Mouse (Mus musculus): Measurements from ENCODE around the gene Rita1. TPM values are rescaled to one million over a fixed set of nuclear protein-coding genes. Genes with fewer than 3 reads are reported as not detected.

Rita1 gene
- total and polyA plus RNA-seq, 2 experiments from 2014 or later = 24.1 to 28.6 TPM

- WGBS = 6% methylated on average over 21 of the region's 21 CpGs
- Histone ChIP-seq H3K27ac (ENCODE audit: low read depth, low read length) (no peak overlapping the region), H3K9ac (peak overlapping the region; percentile 44; the same call in 1 of the 2 replicates), H3K4me1 (ENCODE audit: insufficient read depth) (peaks cover 10% of the 10 kb centered on the region; the same call in 1 of the 2 replicates), H3K4me3 (ENCODE audit: low read depth, low read length) (peak overlapping the region; percentile 33), H3K36me3 (ENCODE audit: insufficient read depth) (no peaks in the 10 kb centered on the region), H3K4me2 (ENCODE audit: low read depth) (peak overlapping the region; percentile 52), H3K9me3 (ENCODE audit: low read length) (no peaks in the 10 kb centered on the region), H3K27me3 (ENCODE audit: insufficient read depth, low read length) (peaks cover 15% of the 10 kb centered on the region)
- TF ChIP-seq CTCF (IDR thresholded peaks at IDR 0.05; ENCODE audit: low read depth) = peak; percentile 26
- DNase-seq (no peak), ATAC-seq (peak; percentile 62)
These were observed 37.1 kb upstream of the Rita1 start for GRCm38 (mm10) chr5:120649374-120649933.

- no peaks in the 10 kb centered on the region for H3K36me3 ChIP-seq (ENCODE audit: insufficient read depth)
- ATAC-seq (peak; percentile 76), DNase-seq (peak; percentile 70)
- peaks cover 15% of the 10 kb centered on the region for H3K27me3 ChIP-seq (ENCODE audit: insufficient read depth, low read length)
- H3K4me3 ChIP-seq (ENCODE audit: low read depth, low read length) = peak within 1 kb of the TSS; percentile 33
- no peaks in the 10 kb centered on the region for H3K9me3 ChIP-seq (ENCODE audit: low read length)
- WGBS = 2% methylated on average over 48 of the region's 53 CpGs
- H3K4me1 ChIP-seq (ENCODE audit: insufficient read depth) = peaks cover 10% of the 10 kb centered on the region; the same call in 1 of the 2 replicates
- H3K4me2 ChIP-seq (ENCODE audit: low read depth) = peak within 1 kb of the TSS; percentile 52
- peak; percentile 73 for TF ChIP-seq CTCF (IDR thresholded peaks at IDR 0.05; ENCODE audit: low read depth)
- peak within 1 kb of the TSS; percentile 44 for H3K9ac ChIP-seq
- no peak within 1 kb of the TSS for H3K27ac ChIP-seq (ENCODE audit: low read depth, low read length)
These were observed 36.4 kb upstream of the Rita1 start, which contains the start of gene Rasal1 for GRCm38 (mm10) chr5:120648569-120649373. Rasal1 (plus strand) TSS chr5:120648812.

- ATAC-seq (no peak), DNase-seq (no peak)
- Histone ChIP-seq H3K4me3 (ENCODE audit: low read depth, low read length) (no peak overlapping the region), H3K9ac (peak overlapping the region; percentile 44; the same call in 1 of the 2 replicates), H3K4me2 (ENCODE audit: low read depth) (peak overlapping the region; percentile 52; the same call in 1 of the 2 replicates), H3K27ac (ENCODE audit: low read depth, low read length) (no peak overlapping the region), H3K4me1 (ENCODE audit: insufficient read depth) (peaks cover 10% of the 10 kb centered on the region; the same call in 1 of the 2 replicates), H3K36me3 (ENCODE audit: insufficient read depth) (no peaks in the 10 kb centered on the region), H3K9me3 (ENCODE audit: low read length) (no peaks in the 10 kb centered on the region), H3K27me3 (ENCODE audit: insufficient read depth, low read length) (peaks cover 15% of the 10 kb centered on the region)
- 37% methylated on average over 12 of the region's 12 CpGs for WGBS
- TF ChIP-seq CTCF (IDR thresholded peaks at IDR 0.05; ENCODE audit: low read depth) = no peak
These were observed 35.6 kb upstream of the Rita1 start for GRCm38 (mm10) chr5:120647814-120648491.

- Histone ChIP-seq H3K27ac (ENCODE audit: low read depth, low read length) (no peak overlapping the region), H3K4me1 (ENCODE audit: insufficient read depth) (peaks cover 10% of the 10 kb centered on the region; the same call in 1 of the 2 replicates), H3K4me2 (ENCODE audit: low read depth) (no peak overlapping the region), H3K36me3 (ENCODE audit: insufficient read depth) (no peaks in the 10 kb centered on the region), H3K27me3 (ENCODE audit: insufficient read depth, low read length) (peaks cover 15% of the 10 kb centered on the region), H3K4me3 (ENCODE audit: low read depth, low read length) (no peak overlapping the region), H3K9me3 (ENCODE audit: low read length) (no peaks in the 10 kb centered on the region), H3K9ac (no peak overlapping the region)
- ATAC-seq = no peak
- no peak for TF ChIP-seq CTCF (IDR thresholded peaks at IDR 0.05; ENCODE audit: low read depth)
- 73% methylated on average over 4 of the region's 4 CpGs for WGBS
- no peak for DNase-seq
These were observed 35.0 kb upstream of the Rita1 start for GRCm38 (mm10) chr5:120647361-120647760.

GRCm38 (mm10) chr5:120645851-120646250 is 33.5 kb upstream of the Rita1 start:
- Histone ChIP-seq H3K9ac (no peak overlapping the region), H3K9me3 (ENCODE audit: low read length) (no peaks in the 10 kb centered on the region), H3K4me3 (ENCODE audit: low read depth, low read length) (no peak overlapping the region), H3K4me1 (ENCODE audit: insufficient read depth) (peaks cover 10% of the 10 kb centered on the region; the same call in 1 of the 2 replicates), H3K27me3 (ENCODE audit: insufficient read depth, low read length) (peaks cover 15% of the 10 kb centered on the region), H3K36me3 (ENCODE audit: insufficient read depth) (no peaks in the 10 kb centered on the region), H3K27ac (ENCODE audit: low read depth, low read length) (no peak overlapping the region), H3K4me2 (ENCODE audit: low read depth) (no peak overlapping the region)
- ATAC-seq (no peak), DNase-seq (no peak)
- no peak for TF ChIP-seq CTCF (IDR thresholded peaks at IDR 0.05; ENCODE audit: low read depth)
- WGBS = 36% methylated on average over 6 of the region's 6 CpGs

- Histone ChIP-seq H3K9me3 (ENCODE audit: low read length) (no peaks in the 10 kb centered on the region), H3K4me1 (ENCODE audit: insufficient read depth) (peaks cover 8% of the 10 kb centered on the region; the same call in 1 of the 2 replicates), H3K27me3 (ENCODE audit: insufficient read depth, low read length) (0 out of 2 replicates have a peak, but pooled peaks cover 5% of the 10 kb centered on the region), H3K4me3 (ENCODE audit: low read depth, low read length) (no peak overlapping the region), H3K36me3 (ENCODE audit: insufficient read depth) (no peaks in the 10 kb centered on the region), H3K9ac (no peak overlapping the region), H3K4me2 (ENCODE audit: low read depth) (no peak overlapping the region), H3K27ac (ENCODE audit: low read depth, low read length) (no peak overlapping the region)
- TF ChIP-seq CTCF (IDR thresholded peaks at IDR 0.05; ENCODE audit: low read depth) = no peak
- no peak for DNase-seq
- 84% methylated on average over 3 of the region's 3 CpGs for WGBS
- no peak for ATAC-seq
These were observed 31.8 kb upstream of the Rita1 start for GRCm38 (mm10) chr5:120644227-120644626.

Measured in forebrain, postnatal 0 days (tissue).